ENCODE assay signal across 8 mouse cellular contexts in genomic region chr9:21977972-21978371, GRCm38 (mm10). TPM values are rescaled to one million over a fixed set of nuclear protein-coding genes. Genes with fewer than 3 reads are reported as not detected.
DNase-seq lines count a peak whose midpoint lies in the region; ATAC-seq lines count a peak whose summit lies in the region.

No protein-coding gene starts in this region.

- no peak overlapping the region for H3K4me3 ChIP-seq in heart, embryonic 12.5 days

- peak; percentile 48 to 65 for DNase-seq in heart, postnatal 36 days
- DNase-seq in 3T3-L1 (ENCODE audit: low read depth, low spot score) (peak; percentile 51), NIH3T3 (ENCODE audit: low read depth) (peak; percentile 33), MN1 (ENCODE audit: low spot score) (no peak)
- DNase-seq in kidney, postnatal 4 days: peak; percentile 60 to 61
- peak; percentile 48 to 62 for DNase-seq in thymus, postnatal 36 days

- no peaks in the 10 kb centered on the region for H3K36me3 ChIP-seq in heart, embryonic 12.5 days

- no peaks in the 10 kb centered on the region for H3K4me1 ChIP-seq in heart, embryonic 12.5 days (replicated peaks)

- no peak for ATAC-seq in heart, embryonic 12.5 days (ENCODE audit: insufficient number of reproducible peaks, low FRiP score)
- ATAC-seq in frontal cortex, adult (ENCODE audit: low TSS enrichment): no peak

- intact Hi-C loops in heart, postnatal 36 days (cut with DNase I): loop anchor here (1.0 to 5.0 kb wide), 2 partner anchors 79 to 165 kb away; no protein-coding TSS in a partner anchor

- H3K4me2 ChIP-seq in heart, embryonic 12.5 days: no peak overlapping the region

- peaks cover 36% of the 10 kb centered on the region for H3K27me3 ChIP-seq in heart, embryonic 12.5 days (replicated peaks)

- no peak overlapping the region for H3K9ac ChIP-seq in heart, embryonic 12.5 days

- WGBS in heart, embryonic 12.5 days: 16% methylated on average over 2 of the region's 2 CpGs

- peaks cover 7% of the 10 kb centered on the region; the same call in 1 of the 2 replicates for H3K9me3 ChIP-seq in heart, embryonic 12.5 days (replicated peaks)

- no peak overlapping the region for H3K27ac ChIP-seq in heart, embryonic 12.5 days (ENCODE audit: poor library complexity, severe bottlenecking)

RNA-seq across cellular contexts. Expression of gene Rgl3, which starts 11.3 kb away (rescaled TPM):
- 1 to 10 TPM; 2.8 to 3.4 TPM for total RNA-seq in heart, postnatal 36 days (2021)
- polyA plus RNA-seq in heart, embryonic 12.5 days (2016; fragmentation: Nextera tagmentation; extraction: Ambion mirVana): 1.7 and 2.0 TPM in 2 replicates

RNA-seq across cellular contexts. Expression of gene Epor, which starts 14.7 kb away (rescaled TPM):
- total RNA-seq in heart, postnatal 36 days (2021): 1 to 10 TPM; 1.4 to 2.2 TPM
- 10.9 and 12.0 TPM in 2 replicates for polyA plus RNA-seq in heart, embryonic 12.5 days (2016; fragmentation: Nextera tagmentation; extraction: Ambion mirVana)

RNA-seq across cellular contexts. Expression of gene Swsap1, which starts 22.4 kb away (rescaled TPM):
- 1 to 10 TPM; 5.8 to 8.0 TPM for total RNA-seq in heart, postnatal 36 days (2021)
- polyA plus RNA-seq in heart, embryonic 12.5 days (2016; fragmentation: Nextera tagmentation; extraction: Ambion mirVana): 4.8 and 5.8 TPM in 2 replicates

RNA-seq across cellular contexts. Expression of gene Ccdc151, which starts 24.5 kb away (rescaled TPM):
- not detected for total RNA-seq in heart, postnatal 36 days (2021)
- polyA plus RNA-seq in heart, embryonic 12.5 days (2016; fragmentation: Nextera tagmentation; extraction: Ambion mirVana): 0.17 and 0.29 TPM in 2 replicates

RNA-seq across cellular contexts. Expression of gene Prkcsh, which starts 24.6 kb away (rescaled TPM):
- total RNA-seq in heart, postnatal 36 days (2021): 10 to 100 TPM; 66.4 to 67.5 TPM
- polyA plus RNA-seq in heart, embryonic 12.5 days (2016; fragmentation: Nextera tagmentation; extraction: Ambion mirVana): 79.5 and 81.4 TPM in 2 replicates
